16 mouse cellular contexts compared by ENCODE assay signal in genomic region chr15:100346761-100347160, GRCm38 (mm10). TPM values are rescaled to one million over a fixed set of nuclear protein-coding genes. Genes with fewer than 3 reads are reported as not detected.
DNase-seq lines count a peak whose midpoint lies in the region; ATAC-seq and TF ChIP-seq lines count a peak whose summit lies in the region.
"Had no signal": no experiment of that assay in that cellular context is flagged by ENCODE, and none has a peak within 500 bp of the region (broad histone marks: within the 10 kb centered on the region; RNA-seq: fewer than 3 reads in every experiment).

No protein-coding gene starts in this region.

- no peaks in the 10 kb centered on the region for H3K27me3 ChIP-seq in forebrain, embryonic 10.5 days (ENCODE audit: poor library complexity, severe bottlenecking)
- no peaks in the 10 kb centered on the region for H3K27me3 ChIP-seq in forebrain, embryonic 13.5 days
- H3K27me3 ChIP-seq in forebrain, embryonic 14.5 days (replicated peaks; ENCODE audit: control insufficient read depth, insufficient read depth, low read length), result no peaks in the 10 kb centered on the region
- H3K27me3 ChIP-seq in liver, embryonic 14.5 days (ENCODE audit: control insufficient read depth, insufficient read depth, low read length), result no peaks in the 10 kb centered on the region
- H3K27me3 ChIP-seq: heart, embryonic 13.5 days had no signal

- H3K9ac ChIP-seq in forebrain, embryonic 13.5 days, result no peak overlapping the region
- no peak overlapping the region for H3K9ac ChIP-seq in forebrain, embryonic 14.5 days (ENCODE audit: low read length)
- H3K9ac ChIP-seq in liver, embryonic 14.5 days (replicated peaks), result no peak overlapping the region
- H3K9ac ChIP-seq: heart, embryonic 13.5 days had no signal

- H3K36me3 ChIP-seq in forebrain, embryonic 10.5 days (replicated peaks), result no peaks in the 10 kb centered on the region
- H3K36me3 ChIP-seq in forebrain, embryonic 13.5 days (ENCODE audit: poor library complexity, severe bottlenecking), result no peaks in the 10 kb centered on the region
- H3K36me3 ChIP-seq in forebrain, embryonic 14.5 days (ENCODE audit: control insufficient read depth, insufficient read depth, low read length), result no peaks in the 10 kb centered on the region
- H3K36me3 ChIP-seq in liver, embryonic 14.5 days (replicated peaks; ENCODE audit: control insufficient read depth, insufficient read depth, low read depth), result no peaks in the 10 kb centered on the region
- H3K36me3 ChIP-seq: heart, embryonic 13.5 days had no signal

- peak overlapping the region; percentile 62 for H3K27ac ChIP-seq in forebrain, embryonic 10.5 days
- no peak overlapping the region for H3K27ac ChIP-seq in forebrain, embryonic 13.5 days
- H3K27ac ChIP-seq in forebrain, embryonic 14.5 days (ENCODE audit: low read depth, low read length), result no peak overlapping the region
- H3K27ac ChIP-seq in liver, embryonic 14.5 days, result no peak overlapping the region
- H3K27ac ChIP-seq: heart, embryonic 13.5 days; left cerebral cortex, adult 2 months had no signal

- H3K9me3 ChIP-seq in forebrain, embryonic 10.5 days, result peaks cover 5% of the 10 kb centered on the region; the same call in 1 of the 2 replicates
- no peaks in the 10 kb centered on the region for H3K9me3 ChIP-seq in forebrain, embryonic 13.5 days (replicated peaks)
- H3K9me3 ChIP-seq in forebrain, embryonic 14.5 days (replicated peaks; ENCODE audit: control insufficient read depth, low read length), result no peaks in the 10 kb centered on the region
- no peaks in the 10 kb centered on the region for H3K9me3 ChIP-seq in liver, embryonic 14.5 days (ENCODE audit: control insufficient read depth, low read length)
- H3K9me3 ChIP-seq: heart, embryonic 13.5 days had no signal

- no peak for DNase-seq in forebrain, embryonic 10.5 days (ENCODE audit: extremely low spot score, low spot score)
- peak; percentile 3 for DNase-seq in forebrain, embryonic 14.5 days (ENCODE audit: low spot score)
- DNase-seq in kidney, postnatal 14 days, result peak; percentile 84
- no peak for DNase-seq in liver, embryonic 14.5 days (ENCODE audit: low read depth in 3 of 3, low spot score in 3 of 3)
- no peak for DNase-seq in ovary, postnatal 14 days (ENCODE audit: low spot score)
- no peak for DNase-seq in MN1 (ENCODE audit: low spot score)
- DNase-seq: adrenal gland, adult 2 months; embryo, embryonic 11 days had no signal

- no peak for TF ChIP-seq CTCF in liver, embryonic 14.5 days (IDR thresholded peaks at IDR 0.05; ENCODE audit: low read depth)

- no peak for ATAC-seq in forebrain, embryonic 13.5 days
- no peak for ATAC-seq in forebrain, embryonic 14.5 days
- ATAC-seq in liver, embryonic 14.5 days (ENCODE audit: insufficient read depth), result peak; percentile 55; the same call in 1 of the 2 replicates
- ATAC-seq in inflammation-experienced regulatory T-cells, adult 6 months, result no peak
- ATAC-seq: hindbrain, embryonic 16.5 days; midbrain, embryonic 16.5 days had no signal

- TF ChIP-seq EP300 in liver, embryonic 14.5 days (IDR thresholded peaks at IDR 0.05; ENCODE audit: low read depth), result no peak

- H3K4me1 ChIP-seq in forebrain, embryonic 10.5 days, result peaks cover 9% of the 10 kb centered on the region
- no peaks in the 10 kb centered on the region for H3K4me1 ChIP-seq in forebrain, embryonic 13.5 days
- no peaks in the 10 kb centered on the region for H3K4me1 ChIP-seq in forebrain, embryonic 14.5 days (ENCODE audit: control insufficient read depth, insufficient read depth, low read length)
- H3K4me1 ChIP-seq in liver, embryonic 14.5 days (replicated peaks; ENCODE audit: control insufficient read depth in 2 of 2, insufficient read depth in 2 of 2, low read length in 1 of 2), result peaks cover 0 to 3% of the 10 kb centered on the region in 2 experiments; a peak in 2 of 4 replicates

- no peak overlapping the region for H3K4me3 ChIP-seq in forebrain, embryonic 10.5 days
- H3K4me3 ChIP-seq in forebrain, embryonic 13.5 days, result no peak overlapping the region
- no peak overlapping the region for H3K4me3 ChIP-seq in forebrain, embryonic 14.5 days (ENCODE audit: low read depth, low read length)
- H3K4me3 ChIP-seq in liver, embryonic 14.5 days (ENCODE audit: insufficient read depth in 1 of 2, low read depth in 2 of 2, low read length in 2 of 2), result no peak overlapping the region
- H3K4me3 ChIP-seq: heart, embryonic 13.5 days; left cerebral cortex, adult 2 months had no signal

- WGBS in forebrain, embryonic 10.5 days, result 75% methylated on average over 14 of the region's 14 CpGs
- 58% methylated on average over 14 of the region's 14 CpGs for WGBS in forebrain, embryonic 13.5 days
- WGBS in forebrain, embryonic 14.5 days, result 44% methylated on average over 14 of the region's 14 CpGs
- 57% methylated on average over 14 of the region's 14 CpGs for WGBS in liver, embryonic 14.5 days (ENCODE audit: insufficient replicate concordance)

- H3K4me2 ChIP-seq in forebrain, embryonic 13.5 days, result no peak overlapping the region
- no peak overlapping the region for H3K4me2 ChIP-seq in forebrain, embryonic 14.5 days (ENCODE audit: low read length)
- H3K4me2 ChIP-seq in liver, embryonic 14.5 days (ENCODE audit: low read depth), result no peak overlapping the region
- H3K4me2 ChIP-seq: heart, embryonic 13.5 days had no signal

RNA-seq across cellular contexts. Expression of gene Methig1, which starts 6.2 kb away (rescaled TPM):
- not detected in 2 replicates for polyA plus RNA-seq in forebrain, embryonic 10.5 days (2016; fragmentation: Nextera tagmentation; extraction: Ambion mirVana)
- not detected in 2 replicates for polyA plus RNA-seq in forebrain, embryonic 13.5 days (2015; fragmentation: Nextera tagmentation; extraction: Ambion mirVana)
- not detected in 2 replicates for polyA plus RNA-seq in forebrain, embryonic 14.5 days (2014; fragmentation: Nextera tagmentation; extraction: Ambion mirVana)
- 0.04 TPM in 1 of 2 replicates, not detected in the other for polyA plus RNA-seq in liver, embryonic 14.5 days (2012; rRNA removed)
- polyA plus RNA-seq in liver, embryonic 14.5 days (2014; fragmentation: Nextera tagmentation; extraction: Ambion mirVana), result 0.09 TPM in 1 of 2 replicates, not detected in the other
- polyA plus RNA-seq in inflammation-experienced regulatory T-cells, adult 6 months (2017; shearing (Covaris generic)), result under 1 TPM in 1 of 3 experiments, not detected in 2; 0.36 TPM
- polyA plus RNA-seq: adrenal gland, adult 2 months; heart, embryonic 13.5 days; hindbrain, embryonic 16.5 days; midbrain, embryonic 16.5 days; small intestine, adult 2 months had no signal

RNA-seq across cellular contexts. Expression of gene Mettl7a2, which starts 6.2 kb away (rescaled TPM):
- polyA plus RNA-seq in forebrain, embryonic 10.5 days (2016; fragmentation: Nextera tagmentation; extraction: Ambion mirVana), result not detected in 2 replicates
- not detected in 2 replicates for polyA plus RNA-seq in forebrain, embryonic 13.5 days (2015; fragmentation: Nextera tagmentation; extraction: Ambion mirVana)
- polyA plus RNA-seq in forebrain, embryonic 14.5 days (2014; fragmentation: Nextera tagmentation; extraction: Ambion mirVana), result not detected in 2 replicates
- polyA plus RNA-seq in liver, embryonic 14.5 days (2012; rRNA removed), result not detected in 2 replicates
- 0.11 TPM in 1 of 2 replicates, not detected in the other for polyA plus RNA-seq in liver, embryonic 14.5 days (2014; fragmentation: Nextera tagmentation; extraction: Ambion mirVana)
- polyA plus RNA-seq in inflammation-experienced regulatory T-cells, adult 6 months (2017; shearing (Covaris generic)), result not detected
- polyA plus RNA-seq: adrenal gland, adult 2 months; heart, embryonic 13.5 days; hindbrain, embryonic 16.5 days; lung, embryonic 16.5 days; midbrain, embryonic 16.5 days; small intestine, adult 2 months had no signal

RNA-seq across cellular contexts. Expression of gene Mettl7a3, which starts 12.0 kb away (rescaled TPM):
- polyA plus RNA-seq in forebrain, embryonic 10.5 days (2016; fragmentation: Nextera tagmentation; extraction: Ambion mirVana), result not detected in 2 replicates
- polyA plus RNA-seq in forebrain, embryonic 13.5 days (2015; fragmentation: Nextera tagmentation; extraction: Ambion mirVana), result not detected in 2 replicates
- polyA plus RNA-seq in forebrain, embryonic 14.5 days (2014; fragmentation: Nextera tagmentation; extraction: Ambion mirVana), result not detected in 2 replicates
- not detected in 2 replicates for polyA plus RNA-seq in liver, embryonic 14.5 days (2012; rRNA removed)
- not detected in 2 replicates for polyA plus RNA-seq in liver, embryonic 14.5 days (2014; fragmentation: Nextera tagmentation; extraction: Ambion mirVana)
- polyA plus RNA-seq in inflammation-experienced regulatory T-cells, adult 6 months (2017; shearing (Covaris generic)), result not detected
- polyA plus RNA-seq: heart, embryonic 13.5 days; lung, embryonic 16.5 days; midbrain, embryonic 16.5 days; small intestine, adult 2 months had no signal

RNA-seq across cellular contexts. Expression of gene Higd1c, which starts 17.6 kb away (rescaled TPM):
- polyA plus RNA-seq in forebrain, embryonic 10.5 days (2016; fragmentation: Nextera tagmentation; extraction: Ambion mirVana), result not detected in 2 replicates
- not detected in 2 replicates for polyA plus RNA-seq in forebrain, embryonic 13.5 days (2015; fragmentation: Nextera tagmentation; extraction: Ambion mirVana)
- not detected in 2 replicates for polyA plus RNA-seq in forebrain, embryonic 14.5 days (2014; fragmentation: Nextera tagmentation; extraction: Ambion mirVana)
- polyA plus RNA-seq in liver, embryonic 14.5 days (2012; rRNA removed), result not detected in 2 replicates
- polyA plus RNA-seq in liver, embryonic 14.5 days (2014; fragmentation: Nextera tagmentation; extraction: Ambion mirVana), result not detected in 2 replicates
- polyA plus RNA-seq in inflammation-experienced regulatory T-cells, adult 6 months (2017; shearing (Covaris generic)), result not detected
- polyA plus RNA-seq: adrenal gland, adult 2 months; heart, embryonic 13.5 days; hindbrain, embryonic 16.5 days; lung, embryonic 16.5 days; midbrain, embryonic 16.5 days; small intestine, adult 2 months had no signal

RNA-seq across cellular contexts. Expression of gene Mettl7a1, which starts 42.8 kb away (rescaled TPM):
- polyA plus RNA-seq in forebrain, embryonic 10.5 days (2016; fragmentation: Nextera tagmentation; extraction: Ambion mirVana), result 3.8 and 3.9 TPM in 2 replicates
- 3.2 and 4.6 TPM in 2 replicates for polyA plus RNA-seq in forebrain, embryonic 13.5 days (2015; fragmentation: Nextera tagmentation; extraction: Ambion mirVana)
- polyA plus RNA-seq in forebrain, embryonic 14.5 days (2014; fragmentation: Nextera tagmentation; extraction: Ambion mirVana), result 3.8 and 5.4 TPM in 2 replicates
- polyA plus RNA-seq in liver, embryonic 14.5 days (2012; rRNA removed), result 19.1 and 22.9 TPM in 2 replicates
- 4.0 and 4.7 TPM in 2 replicates for polyA plus RNA-seq in liver, embryonic 14.5 days (2014; fragmentation: Nextera tagmentation; extraction: Ambion mirVana)
- polyA plus RNA-seq in inflammation-experienced regulatory T-cells, adult 6 months (2017; shearing (Covaris generic)), result 10 to 100 TPM in 1 of 3 experiments, 1 to 10 TPM in 2; 2.3 to 15.1 (median 4.4) TPM

Comparison
In these comparisons a context has a peak if more than half of its experiments do, and no peak if none do; other contexts are left out.
1. DNase-seq: peak in forebrain, embryonic 14.5 days (single experiment) and kidney, postnatal 14 days (single experiment); none in forebrain, embryonic 10.5 days (single experiment), liver, embryonic 14.5 days (0 of 3), ovary, postnatal 14 days (single experiment) and MN1 (single experiment).